Mouse (Mus musculus) adipocyte (in vitro differentiated cells): ENCODE measurements around the gene Hbb-bh2.
"Not testable (repeated sequence)": the region's sequence is repeated elsewhere in the genome, so short reads cannot be mapped to it uniquely, and the experiment has no call there.

Source experiments
- DNase-seq: peaks from one replicate; pipeline ENCODE4 v3.0.0-alpha.2; 2016; ENCODE audit warnings: low spot score

The Hbb-bh2 gene

DNA sequence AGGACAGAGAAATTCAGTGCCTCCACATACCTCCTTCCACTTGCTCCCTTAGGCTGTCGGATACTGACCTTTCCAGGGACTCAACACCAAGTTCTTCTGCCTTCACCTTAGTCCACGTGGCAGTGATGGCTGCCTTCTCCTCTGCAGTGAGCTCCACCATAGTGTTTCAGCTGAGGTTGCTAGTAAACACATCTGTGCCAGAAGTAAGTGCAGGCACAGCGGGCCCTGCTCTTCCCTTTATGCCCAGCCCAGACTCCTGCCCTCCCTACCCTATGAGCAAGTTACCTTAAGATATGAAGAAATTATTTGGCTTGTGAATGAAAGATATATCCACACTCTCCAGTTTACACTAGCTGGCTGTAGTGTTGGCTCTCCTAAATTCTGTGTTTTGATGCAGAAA lies at the start of gene Hbb-bh2:
Gene Hbb-bh2 (minus strand): TSS at position 253 of the 400 bp plus-strand sequence.
- no peak for DNase-seq

DNA sequence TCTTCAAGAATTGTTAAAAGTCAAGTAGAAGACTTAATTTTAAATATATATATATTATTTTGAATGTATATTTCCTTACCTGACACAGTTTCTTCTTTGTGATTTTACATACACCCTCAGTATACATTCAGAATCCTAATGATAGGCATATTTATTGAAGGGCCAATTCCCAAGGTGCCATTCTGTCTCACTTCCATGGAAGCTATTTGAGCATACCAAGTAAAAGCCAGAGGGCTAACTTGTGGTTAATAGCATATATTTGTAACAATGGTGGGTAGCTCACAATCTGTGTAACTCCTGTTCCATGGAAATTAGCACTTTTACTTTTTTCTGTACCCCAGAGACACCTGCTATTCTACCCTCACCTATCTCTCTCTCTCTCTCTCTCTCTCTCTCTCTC lies 45.8 kb upstream of the Hbb-bh2 start, which contains the start of gene Olfr66:
Gene Olfr66 (minus strand): TSS at position 101 of the 400 bp plus-strand sequence.
- DNase-seq, result no peak

- no peak for DNase-seq
Observed at GRCm38 (mm10) chr7:103877093-103877492, 36.8 kb upstream of the Hbb-bh2 start.

DNA sequence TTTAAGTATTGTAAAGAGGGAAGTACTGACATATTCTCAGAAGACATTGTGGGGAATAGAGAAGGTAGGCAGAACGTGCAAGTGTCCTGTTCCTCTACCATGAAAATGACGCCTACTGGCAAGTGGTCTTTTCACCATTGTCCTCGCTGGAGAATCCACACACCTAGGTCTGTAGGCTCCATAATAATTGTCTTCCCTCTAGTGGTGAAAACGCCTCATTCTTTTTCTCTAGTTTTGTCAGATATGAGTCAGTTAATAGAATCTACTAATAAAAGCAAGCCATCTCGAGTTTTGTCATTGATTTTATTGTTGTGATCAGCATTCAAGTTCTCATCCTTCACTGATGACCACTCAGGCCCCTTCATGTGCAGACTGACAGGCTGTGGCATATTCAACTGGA lies 34.1 kb upstream of the Hbb-bh2 start:
- no peak for DNase-seq

DNA sequence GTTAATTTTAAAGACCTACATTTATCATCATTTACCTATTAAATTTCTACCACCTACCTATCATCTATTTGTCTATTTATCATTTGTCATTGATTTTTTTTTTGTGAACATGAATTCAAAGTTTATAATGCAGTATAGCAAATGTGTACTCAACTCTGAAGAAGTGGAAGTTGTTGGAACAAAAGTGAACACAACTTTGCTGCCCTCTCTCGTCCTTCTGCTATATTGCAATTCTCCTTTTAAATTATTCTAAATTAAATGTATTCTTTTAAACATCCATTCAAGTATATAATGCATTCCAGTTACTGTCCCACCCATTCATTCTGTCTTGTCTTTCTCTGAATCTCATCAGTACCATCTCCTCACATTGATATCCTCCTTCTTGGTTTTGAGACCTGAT lies 32.7 kb upstream of the Hbb-bh2 start:
- peak; percentile 3 for DNase-seq

GRCm38 (mm10) chr7:103870667-103871066 lies 30.3 kb upstream of the Hbb-bh2 start:
- no peak for DNase-seq

- DNase-seq, result no peak
Observed at GRCm38 (mm10) chr7:103865716-103866115, 25.4 kb upstream of the Hbb-bh2 start.

GRCm38 (mm10) chr7:103861531-103861930 lies 21.2 kb upstream of the Hbb-bh2 start:
- DNase-seq, result no peak

DNA sequence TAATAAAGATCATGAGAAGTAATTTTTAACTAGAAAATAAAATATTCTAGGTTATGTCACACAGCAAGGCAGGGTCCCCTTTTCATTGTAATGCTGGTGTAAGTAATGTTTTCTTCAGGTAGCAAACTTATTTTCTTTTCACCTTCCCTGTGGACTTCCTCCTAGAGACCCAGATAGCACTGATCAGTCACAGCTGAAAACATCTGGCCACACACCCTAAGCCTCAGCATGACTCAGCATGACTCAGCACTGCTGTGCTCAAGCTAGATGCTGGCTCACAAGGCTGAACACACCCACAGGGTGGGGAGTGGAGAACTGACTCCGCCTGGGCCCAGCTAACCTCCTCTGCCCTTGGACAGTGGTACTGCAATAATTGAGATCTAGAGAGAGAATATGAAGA lies 20.5 kb upstream of the Hbb-bh2 start:
- peak; percentile 24 for DNase-seq

- DNase-seq, result no peak
Observed at GRCm38 (mm10) chr7:103859076-103859475, 18.8 kb upstream of the Hbb-bh2 start.

- no peak for DNase-seq
Observed at GRCm38 (mm10) chr7:103854669-103855068, 14.3 kb upstream of the Hbb-bh2 start.

- no peak for DNase-seq
Observed at GRCm38 (mm10) chr7:103853090-103853489, 12.8 kb upstream of the Hbb-bh2 start, which contains the start of gene Hbb-y. Hbb-y (minus strand) TSS chr7:103853216.

- no peak for DNase-seq
Observed at GRCm38 (mm10) chr7:103844525-103845325, 4.4 kb upstream of the Hbb-bh2 start.

DNA sequence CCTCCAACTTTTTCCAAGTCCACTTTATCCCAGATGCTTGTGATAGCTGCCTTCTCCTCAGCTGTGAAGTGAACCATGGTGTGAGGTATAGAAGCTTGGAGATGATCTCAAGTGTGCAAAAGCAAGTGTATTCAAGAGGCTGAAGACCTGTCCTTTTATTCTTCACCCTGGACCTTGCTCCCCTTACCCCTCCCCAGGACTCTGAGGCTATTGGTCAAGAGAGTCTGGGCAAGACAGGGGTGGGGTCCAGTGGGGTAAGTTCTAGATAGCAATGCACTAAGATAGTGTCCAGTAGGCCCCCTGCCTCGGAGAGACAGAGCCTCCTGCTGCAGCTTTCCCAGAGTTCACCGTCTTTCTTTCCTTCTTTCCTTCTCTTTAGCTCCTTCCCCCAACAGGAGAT lies 2.7 kb upstream of the Hbb-bh2 start, which contains the start of gene Hbb-bh1:
Gene Hbb-bh1 (minus strand): TSS at position 131 of the 400 bp plus-strand sequence.
- no peak for DNase-seq

- DNase-seq, result no peak
Observed at GRCm38 (mm10) chr7:103827808-103828207, 12.5 kb downstream of the Hbb-bh2 start, which contains the start of gene Hbb-bs. Hbb-bs (minus strand) TSS chr7:103828096.

GRCm38 (mm10) chr7:103827139-103827538 lies 13.2 kb downstream of the Hbb-bh2 start:
- not testable (repeated sequence) for DNase-seq

GRCm38 (mm10) chr7:103826255-103826887 lies 13.9 kb downstream of the Hbb-bh2 start:
- no peak for DNase-seq

DNA sequence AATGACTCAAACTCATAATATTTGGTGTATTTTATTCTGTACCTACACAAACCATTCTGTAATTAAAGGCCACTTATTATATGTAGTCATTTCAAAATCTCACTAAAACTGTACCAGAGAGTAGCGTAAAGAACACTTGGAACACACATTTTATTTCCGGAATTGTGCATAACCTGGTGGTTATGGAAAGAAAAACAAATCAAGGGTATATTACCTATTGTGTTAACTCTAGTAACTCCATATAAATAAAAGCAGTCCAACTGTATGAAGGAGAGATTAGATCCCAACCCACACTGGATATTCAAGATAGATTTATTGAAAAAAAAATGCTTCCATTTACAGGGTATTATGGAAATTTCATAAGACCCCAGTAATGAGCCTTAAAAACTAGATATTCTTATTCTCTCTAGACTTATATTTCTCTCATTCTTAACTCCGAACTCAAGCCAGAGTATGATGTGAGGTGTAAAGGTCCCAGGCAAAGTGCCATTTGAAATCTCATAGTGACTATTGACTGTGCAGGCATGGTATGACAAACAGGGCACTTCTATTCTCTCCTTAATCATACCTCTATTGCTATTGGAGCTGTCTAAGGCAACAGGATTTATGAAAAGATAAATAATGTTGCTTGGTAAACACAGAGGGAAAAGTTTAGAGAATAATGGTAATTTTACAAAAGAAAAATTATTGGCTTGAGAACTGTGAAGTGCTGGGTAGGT lies 14.6 kb downstream of the Hbb-bh2 start:
- no peak for DNase-seq

DNA sequence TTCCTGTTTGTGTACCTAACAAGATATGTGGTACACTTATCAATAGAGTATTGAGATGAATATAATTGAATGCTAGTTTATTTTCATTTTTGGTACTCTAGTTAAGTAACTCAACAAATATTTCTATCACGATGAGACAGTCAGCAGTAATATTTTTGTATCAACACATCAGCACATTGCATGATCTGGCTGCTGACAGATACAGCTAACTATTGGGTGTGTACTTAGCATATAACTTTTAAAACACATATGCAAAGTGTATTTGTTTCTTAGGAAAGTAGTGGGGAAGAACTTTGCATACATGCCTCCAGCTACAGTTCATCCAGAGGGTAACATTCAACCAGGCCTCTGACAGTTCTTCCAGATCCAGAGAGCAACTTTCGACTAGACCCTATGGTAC lies 15.7 kb downstream of the Hbb-bh2 start:
- DNase-seq, result no peak

- not testable (repeated sequence) for DNase-seq
Observed at GRCm38 (mm10) chr7:103815085-103815484, 25.2 kb downstream of the Hbb-bh2 start.

- no peak for DNase-seq
Observed at GRCm38 (mm10) chr7:103813766-103814165, 26.6 kb downstream of the Hbb-bh2 start, which contains the start of gene Hbb-bt. Hbb-bt (minus strand) TSS chr7:103813996.

GRCm38 (mm10) chr7:103813152-103813551 lies 27.2 kb downstream of the Hbb-bh2 start:
- not testable (repeated sequence) for DNase-seq
